Mouse (Mus musculus): Measurements from ENCODE around the gene Mrpl35. TPM values are rescaled to one million over a fixed set of nuclear protein-coding genes. Genes with fewer than 3 reads are reported as not detected.

Mrpl35 gene
- polyA plus RNA-seq, 1 experiment: 3.6 TPM

GRCm38 (mm10) chr6:71778016-71778415 lies 48.8 kb downstream of the Mrpl35 start:
- H3K4me3 ChIP-seq (ENCODE audit: extremely low read depth, insufficient read depth, insufficient read length): no peak overlapping the region
- no peak overlapping the region for H3K27ac ChIP-seq (ENCODE audit: insufficient read depth, low read length)
- no peaks in the 10 kb centered on the region for H3K36me3 ChIP-seq (ENCODE audit: control insufficient read depth, insufficient read depth, low read length)
- no peaks in the 10 kb centered on the region for H3K4me1 ChIP-seq (ENCODE audit: control insufficient read depth, insufficient read depth, insufficient read length)
- TF ChIP-seq CTCF (IDR thresholded peaks at IDR 0.05; ENCODE audit: extremely low read depth, insufficient read depth, insufficient read length, insufficient replicate concordance) (no peak), POLR2A (IDR thresholded peaks at IDR 0.05; ENCODE audit: low read depth, low read length) (no peak)
- H3K27me3 ChIP-seq (ENCODE audit: control insufficient read depth, insufficient read depth, low read length): no peaks in the 10 kb centered on the region
- no peak for DNase-seq (ENCODE audit: low read depth in 1 of 2, low spot score in 2 of 2)
- 81% methylated on average over 5 of the region's 5 CpGs for WGBS

GRCm38 (mm10) chr6:71772636-71773208 lies 54.0 kb downstream of the Mrpl35 start:
- H3K36me3 ChIP-seq (ENCODE audit: control insufficient read depth, insufficient read depth, low read length): no peaks in the 10 kb centered on the region
- TF ChIP-seq CTCF (IDR thresholded peaks at IDR 0.05; ENCODE audit: extremely low read depth, insufficient read depth, insufficient read length, insufficient replicate concordance) (no peak), POLR2A (IDR thresholded peaks at IDR 0.05; ENCODE audit: low read depth, low read length) (no peak)
- no peak for DNase-seq (ENCODE audit: low read depth in 1 of 2, low spot score in 2 of 2)
- WGBS: 83% methylated on average over 7 of the region's 7 CpGs
- no peaks in the 10 kb centered on the region for H3K4me1 ChIP-seq (ENCODE audit: control insufficient read depth, insufficient read depth, insufficient read length)
- no peak overlapping the region for H3K4me3 ChIP-seq (ENCODE audit: extremely low read depth, insufficient read depth, insufficient read length)
- H3K27ac ChIP-seq (ENCODE audit: insufficient read depth, low read length): no peak overlapping the region
- H3K27me3 ChIP-seq (ENCODE audit: control insufficient read depth, insufficient read depth, low read length): no peaks in the 10 kb centered on the region

- DNase-seq (ENCODE audit: low read depth in 1 of 2, low spot score in 2 of 2): no peak
- WGBS: 92% methylated on average over 6 of the region's 6 CpGs
- Histone ChIP-seq H3K4me3 (ENCODE audit: extremely low read depth, insufficient read depth, insufficient read length) (no peak overlapping the region), H3K27me3 (ENCODE audit: control insufficient read depth, insufficient read depth, low read length) (no peaks in the 10 kb centered on the region), H3K27ac (ENCODE audit: insufficient read depth, low read length) (no peak overlapping the region), H3K4me1 (ENCODE audit: control insufficient read depth, insufficient read depth, insufficient read length) (no peaks in the 10 kb centered on the region), H3K36me3 (ENCODE audit: control insufficient read depth, insufficient read depth, low read length) (no peaks in the 10 kb centered on the region)
- TF ChIP-seq CTCF (IDR thresholded peaks at IDR 0.05; ENCODE audit: extremely low read depth, insufficient read depth, insufficient read length, insufficient replicate concordance) (no peak), POLR2A (IDR thresholded peaks at IDR 0.05; ENCODE audit: low read depth, low read length) (no peak)
Observed at GRCm38 (mm10) chr6:71772156-71772555, 54.6 kb downstream of the Mrpl35 start.

- DNase-seq (ENCODE audit: low read depth in 1 of 2, low spot score in 2 of 2): no peak
- no peak for TF ChIP-seq CTCF (IDR thresholded peaks at IDR 0.05; ENCODE audit: extremely low read depth, insufficient read depth, insufficient read length, insufficient replicate concordance)
- TF ChIP-seq POLR2A (IDR thresholded peaks at IDR 0.05; ENCODE audit: low read depth, low read length): no peak
Observed at GRCm38 (mm10) chr6:71771282-71771681, 55.5 kb downstream of the Mrpl35 start.

GRCm38 (mm10) chr6:71770856-71771255 lies 55.9 kb downstream of the Mrpl35 start:
- Histone ChIP-seq H3K4me3 (ENCODE audit: extremely low read depth, insufficient read depth, insufficient read length) (no peak overlapping the region), H3K36me3 (ENCODE audit: control insufficient read depth, insufficient read depth, low read length) (no peaks in the 10 kb centered on the region), H3K4me1 (ENCODE audit: control insufficient read depth, insufficient read depth, insufficient read length) (no peaks in the 10 kb centered on the region), H3K27ac (ENCODE audit: insufficient read depth, low read length) (no peak overlapping the region), H3K27me3 (ENCODE audit: control insufficient read depth, insufficient read depth, low read length) (no peaks in the 10 kb centered on the region)
- TF ChIP-seq POLR2A (IDR thresholded peaks at IDR 0.05; ENCODE audit: low read depth, low read length): no peak
- TF ChIP-seq CTCF (IDR thresholded peaks at IDR 0.05; ENCODE audit: extremely low read depth, insufficient read depth, insufficient read length, insufficient replicate concordance): no peak
- no peak for DNase-seq (ENCODE audit: low read depth in 1 of 2, low spot score in 2 of 2)
- 97% methylated on average over 4 of the region's 4 CpGs for WGBS

More at GRCm38 (mm10) chr6:71771282-71771681, 55.5 kb downstream of the Mrpl35 start:
- H3K27me3 ChIP-seq (ENCODE audit: control insufficient read depth, insufficient read depth, low read length): no peaks in the 10 kb centered on the region
- H3K4me1 ChIP-seq (ENCODE audit: control insufficient read depth, insufficient read depth, insufficient read length): no peaks in the 10 kb centered on the region
- no peaks in the 10 kb centered on the region for H3K36me3 ChIP-seq (ENCODE audit: control insufficient read depth, insufficient read depth, low read length)
- 88% methylated on average over 4 of the region's 4 CpGs for whole genome bisulfite sequencing
- no peak overlapping the region for H3K27ac ChIP-seq (ENCODE audit: insufficient read depth, low read length)
- no peak overlapping the region for H3K4me3 ChIP-seq (ENCODE audit: extremely low read depth, insufficient read depth, insufficient read length)

GRCm38 (mm10) chr6:71769901-71770690 lies 56.7 kb downstream of the Mrpl35 start:
- no peak for TF ChIP-seq CTCF (IDR thresholded peaks at IDR 0.05; ENCODE audit: extremely low read depth, insufficient read depth, insufficient read length, insufficient replicate concordance)
- no peak for TF ChIP-seq POLR2A (IDR thresholded peaks at IDR 0.05; ENCODE audit: low read depth, low read length)
- 81% methylated on average over 12 of the region's 12 CpGs for WGBS
- Histone ChIP-seq H3K27me3 (ENCODE audit: control insufficient read depth, insufficient read depth, low read length) (no peaks in the 10 kb centered on the region), H3K4me3 (ENCODE audit: extremely low read depth, insufficient read depth, insufficient read length) (no peak overlapping the region), H3K27ac (ENCODE audit: insufficient read depth, low read length) (no peak overlapping the region), H3K36me3 (ENCODE audit: control insufficient read depth, insufficient read depth, low read length) (no peaks in the 10 kb centered on the region), H3K4me1 (ENCODE audit: control insufficient read depth, insufficient read depth, insufficient read length) (no peaks in the 10 kb centered on the region)
- no peak for DNase-seq (ENCODE audit: low read depth in 1 of 2, low spot score in 2 of 2)

GRCm38 (mm10) chr6:71767761-71768160 lies 59.0 kb downstream of the Mrpl35 start:
- WGBS: 42% methylated on average over 4 of the region's 4 CpGs
- Histone ChIP-seq H3K27me3 (ENCODE audit: control insufficient read depth, insufficient read depth, low read length) (no peaks in the 10 kb centered on the region), H3K4me3 (ENCODE audit: extremely low read depth, insufficient read depth, insufficient read length) (no peak overlapping the region), H3K4me1 (ENCODE audit: control insufficient read depth, insufficient read depth, insufficient read length) (no peaks in the 10 kb centered on the region), H3K36me3 (ENCODE audit: control insufficient read depth, insufficient read depth, low read length) (no peaks in the 10 kb centered on the region), H3K27ac (ENCODE audit: insufficient read depth, low read length) (no peak overlapping the region)
- no peak for TF ChIP-seq CTCF (IDR thresholded peaks at IDR 0.05; ENCODE audit: extremely low read depth, insufficient read depth, insufficient read length, insufficient replicate concordance)
- TF ChIP-seq POLR2A (IDR thresholded peaks at IDR 0.05; ENCODE audit: low read depth, low read length): no peak
- DNase-seq (ENCODE audit: low read depth in 1 of 2, low spot score in 2 of 2): no peak

Other genes starting within 250 kb of the Mrpl35 start
- 8.1 and 9.9 TPM in 2 replicates for gene Kdm3a, start 194.0 kb downstream of the Mrpl35 start, polyA plus RNA-seq (2012; rRNA removed)
- 0.49 and 0.63 TPM in 2 replicates for gene Reep1, start 119.4 kb downstream of the Mrpl35 start, polyA plus RNA-seq (2012; rRNA removed)
- gene Immt, start 4.4 kb upstream of the Mrpl35 start, polyA plus RNA-seq (2012; rRNA removed): 17.2 and 17.8 TPM in 2 replicates
- 6.6 and 8.9 TPM in 2 replicates for gene Ptcd3, start 81.8 kb upstream of the Mrpl35 start, polyA plus RNA-seq (2012; rRNA removed)
- 16.3 TPM in 2 replicates for gene Polr1a, start 82.1 kb upstream of the Mrpl35 start, polyA plus RNA-seq (2012; rRNA removed)